Mouse (Mus musculus): ENCODE measurements around the gene Gnptab.
A peak's percentile ranks its signal among the peaks of the same experiment; 100 is the strongest.
"Not testable (repeated sequence)": the region's sequence is repeated elsewhere in the genome, so short reads cannot be mapped to it uniquely, and the experiment has no call there.

Gnptab gene

DNA sequence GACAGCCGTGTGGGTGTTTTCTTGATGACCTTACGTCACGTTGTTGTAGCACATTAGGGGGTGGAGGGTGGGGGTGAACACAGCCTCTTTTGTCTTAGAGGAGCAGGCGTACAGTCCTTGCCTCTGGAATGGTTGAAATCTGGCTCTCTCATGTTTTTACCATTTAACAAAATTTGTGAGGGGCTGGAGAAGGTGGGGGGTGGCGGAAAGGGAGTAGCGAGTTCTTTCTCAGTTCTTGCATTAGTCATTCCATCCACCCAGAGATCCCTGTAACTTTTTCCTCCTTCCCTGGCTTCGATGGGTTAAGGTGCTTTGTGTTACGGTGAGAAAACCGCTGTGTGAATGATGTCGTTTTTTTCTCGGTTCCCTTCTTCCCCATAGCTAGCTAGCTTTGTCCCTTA, 41.2 kb downstream of the Gnptab start:
- DNase-seq, result no peak

- DNase-seq, result no peak
Observed at GRCm38 (mm10) chr10:88420655-88421435, 41.9 kb downstream of the Gnptab start.

DNA sequence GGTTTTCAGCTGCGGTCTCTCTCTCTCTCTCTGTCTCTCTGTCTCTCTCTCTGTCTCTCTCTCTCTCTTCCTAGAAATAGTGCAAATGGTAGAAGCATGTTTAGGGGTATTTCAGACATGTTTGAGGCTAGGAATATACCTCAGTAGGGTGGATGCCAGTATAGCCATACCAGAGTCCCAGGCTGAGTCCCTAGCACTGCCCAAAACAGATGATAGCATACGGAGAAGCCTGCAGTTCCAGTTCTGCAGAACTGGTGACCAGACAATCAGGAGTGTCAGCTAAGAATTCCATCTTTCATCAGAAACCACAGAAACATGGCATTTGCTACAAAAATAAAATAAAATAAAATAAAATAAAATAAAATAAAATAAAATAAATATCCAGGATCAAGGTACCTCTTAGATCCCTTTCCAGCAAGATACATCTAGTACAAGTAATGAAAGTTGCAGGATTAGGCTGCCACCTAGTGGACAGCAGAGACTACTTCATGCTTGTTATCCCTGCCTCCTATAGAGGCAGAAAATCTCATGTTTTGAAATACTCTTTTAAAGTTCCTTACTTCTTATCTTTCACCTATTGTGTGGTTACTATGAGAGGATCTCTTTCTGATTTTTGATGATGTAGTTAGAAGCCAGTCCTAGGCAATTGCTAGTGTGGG, 47.4 kb downstream of the Gnptab start:
- DNase-seq, result peak; percentile 69

DNA sequence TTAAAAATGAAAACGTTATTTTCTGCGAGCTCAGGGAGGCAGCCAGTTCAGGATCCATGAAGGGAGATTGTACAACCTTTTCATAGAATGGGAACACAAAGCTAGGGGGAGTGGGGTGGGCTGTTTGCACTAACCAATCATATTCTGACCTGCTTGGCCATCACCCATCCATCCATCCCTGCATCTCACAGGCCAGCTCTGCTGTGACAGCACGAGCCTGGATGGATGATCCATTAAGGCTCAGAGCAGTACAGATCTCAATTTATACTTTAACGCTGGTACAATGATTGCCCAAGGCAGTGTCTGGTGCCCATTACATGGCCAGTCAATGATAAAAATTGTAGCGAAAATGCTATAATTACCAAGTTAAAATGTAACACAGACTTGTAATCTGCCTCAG, 48.0 kb downstream of the Gnptab start:
- DNase-seq, result no peak

DNA sequence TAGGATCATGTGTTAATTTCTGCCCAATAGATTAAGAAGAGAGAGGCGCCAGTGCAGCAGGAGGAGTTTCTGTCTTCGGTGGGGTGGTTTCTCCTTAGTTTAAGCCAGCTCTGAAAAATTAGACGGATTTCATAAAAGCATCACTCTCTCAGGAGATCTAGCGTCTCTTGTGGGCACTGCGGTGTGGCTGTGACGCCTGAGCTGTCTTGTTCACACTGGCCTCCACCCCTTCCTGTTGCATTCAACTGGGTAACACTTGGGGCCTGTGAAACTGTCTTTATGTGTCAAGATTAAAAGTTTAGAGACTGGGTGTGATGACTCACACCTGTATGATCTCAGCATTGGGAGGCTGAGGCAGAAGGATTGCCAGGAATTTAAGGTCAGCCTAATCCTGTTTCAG, 49.1 kb downstream of the Gnptab start:
- no peak for DNase-seq

DNA sequence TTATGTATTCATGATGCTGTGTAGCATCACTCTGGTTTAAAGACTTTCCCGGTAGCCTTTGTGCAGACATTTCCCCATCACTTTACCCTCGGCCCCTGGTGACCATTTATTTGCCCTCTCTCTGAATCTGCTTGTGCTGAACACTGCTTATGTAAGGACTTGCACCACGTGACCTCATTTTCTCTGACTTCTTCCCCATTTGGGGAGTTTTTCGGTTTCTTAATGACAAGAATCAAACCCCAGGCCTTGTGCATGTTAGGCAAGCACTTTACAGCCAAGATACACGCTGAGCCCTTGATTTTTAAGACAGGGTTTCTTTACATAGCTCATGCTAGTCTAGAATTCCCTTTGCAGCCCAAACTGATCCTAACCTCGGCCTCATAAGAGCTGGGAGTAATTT, 62.3 kb downstream of the Gnptab start:
- DNase-seq, result no peak

GRCm38 (mm10) chr10:88451221-88451620, 72.3 kb downstream of the Gnptab start:
- no peak for DNase-seq

GRCm38 (mm10) chr10:88451990-88452389, 73.1 kb downstream of the Gnptab start:
- DNase-seq, result no peak

GRCm38 (mm10) chr10:88457816-88458215, 78.9 kb downstream of the Gnptab start:
- peak; percentile 16 for DNase-seq

DNA sequence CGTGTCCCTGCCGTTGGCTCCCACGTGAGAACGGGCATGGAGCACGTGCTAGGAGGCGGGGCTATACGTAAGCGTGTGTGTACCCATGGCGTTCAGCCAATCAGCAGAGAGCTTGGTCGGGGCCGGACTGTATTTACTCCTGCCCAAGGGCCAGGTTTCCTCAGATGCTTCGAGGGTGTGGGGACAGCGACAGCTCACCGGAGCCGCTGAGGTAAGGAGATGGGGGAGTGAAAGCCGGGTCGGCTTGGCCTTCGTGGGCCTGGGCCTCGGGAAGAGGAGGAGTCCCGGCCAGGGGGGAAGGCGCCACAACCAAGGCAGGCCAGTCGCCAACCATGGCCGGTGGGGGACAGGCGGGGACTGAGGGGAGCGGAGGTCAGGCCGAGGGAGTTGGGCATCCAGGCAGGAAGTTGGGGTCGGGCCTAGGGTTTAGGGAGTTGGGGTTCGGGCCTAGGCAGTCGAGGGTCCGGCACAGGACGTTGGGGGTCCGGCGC, 80.6 kb downstream of the Gnptab start, which contains the start of gene Sycp3:
Gene Sycp3 (plus strand): TSS at position 68 of the 491 bp plus-strand sequence.
- peak; percentile 18 for DNase-seq

DNA sequence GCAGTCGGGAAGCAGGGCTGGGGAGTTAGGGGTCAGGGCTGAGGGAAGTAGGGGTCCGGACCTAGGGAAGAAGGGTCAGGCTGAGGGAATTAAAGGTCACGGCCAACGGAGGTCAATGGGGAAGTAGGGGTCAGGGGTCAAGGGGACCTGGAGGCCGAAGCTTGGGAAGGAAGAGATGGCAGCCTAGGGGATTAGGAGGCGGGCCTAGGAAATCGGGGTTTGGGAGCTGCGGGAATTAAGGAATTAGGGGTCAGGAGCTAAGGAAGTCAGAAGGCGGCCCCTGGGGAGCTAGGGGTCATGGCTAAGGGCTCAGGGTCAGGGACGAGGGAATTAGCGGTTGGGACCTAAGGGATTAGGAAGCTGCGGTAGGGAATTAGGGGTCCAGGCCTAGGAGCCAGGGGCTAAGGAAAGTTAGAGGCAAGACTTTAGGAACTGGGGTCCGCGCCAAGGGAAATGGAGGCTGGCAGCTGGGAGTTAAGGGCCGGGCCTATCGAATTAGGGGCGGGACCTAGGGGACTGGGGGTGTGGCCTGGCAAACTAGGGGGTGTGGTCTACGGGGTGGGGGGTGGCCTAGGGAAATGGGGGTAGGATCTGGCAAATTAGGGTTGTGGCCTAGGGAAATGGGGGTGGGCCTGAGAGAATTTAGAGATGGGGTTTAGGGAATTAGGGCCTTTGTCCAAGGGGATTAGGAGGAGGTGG, 81.3 kb downstream of the Gnptab start:
- DNase-seq, result peak; percentile 7

- DNase-seq, result not testable (repeated sequence)
Observed at GRCm38 (mm10) chr10:88482866-88483265, 103.9 kb downstream of the Gnptab start.

GRCm38 (mm10) chr10:88488629-88489028, 109.7 kb downstream of the Gnptab start:
- no peak for DNase-seq

GRCm38 (mm10) chr10:88491632-88492031, 112.7 kb downstream of the Gnptab start:
- DNase-seq, result no peak

- DNase-seq, result no peak
Observed at GRCm38 (mm10) chr10:88492658-88493057, 113.7 kb downstream of the Gnptab start.

- no peak for DNase-seq
Observed at GRCm38 (mm10) chr10:88494959-88495587, 116.1 kb downstream of the Gnptab start.
